Mouse (Mus musculus) ES-E14 (cell line): Measurements from ENCODE around the gene Nubp2.

Experiments used
- HCFC1 ChIP-seq: IDR thresholded peaks from 2 replicates; pipeline ENCODE4 v1.6.1; 2012; ENCODE audit warnings: low read length, inconsistent platforms, borderline replicate concordance; ENCODE audit not compliant: insufficient read depth
- MAFK ChIP-seq: IDR thresholded peaks from 2 replicates; pipeline ENCODE4 v1.6.1; 2014; ENCODE audit warnings: mild to moderate bottlenecking, low read depth, low read length, inconsistent platforms; ENCODE audit not compliant: insufficient read depth

DNA sequence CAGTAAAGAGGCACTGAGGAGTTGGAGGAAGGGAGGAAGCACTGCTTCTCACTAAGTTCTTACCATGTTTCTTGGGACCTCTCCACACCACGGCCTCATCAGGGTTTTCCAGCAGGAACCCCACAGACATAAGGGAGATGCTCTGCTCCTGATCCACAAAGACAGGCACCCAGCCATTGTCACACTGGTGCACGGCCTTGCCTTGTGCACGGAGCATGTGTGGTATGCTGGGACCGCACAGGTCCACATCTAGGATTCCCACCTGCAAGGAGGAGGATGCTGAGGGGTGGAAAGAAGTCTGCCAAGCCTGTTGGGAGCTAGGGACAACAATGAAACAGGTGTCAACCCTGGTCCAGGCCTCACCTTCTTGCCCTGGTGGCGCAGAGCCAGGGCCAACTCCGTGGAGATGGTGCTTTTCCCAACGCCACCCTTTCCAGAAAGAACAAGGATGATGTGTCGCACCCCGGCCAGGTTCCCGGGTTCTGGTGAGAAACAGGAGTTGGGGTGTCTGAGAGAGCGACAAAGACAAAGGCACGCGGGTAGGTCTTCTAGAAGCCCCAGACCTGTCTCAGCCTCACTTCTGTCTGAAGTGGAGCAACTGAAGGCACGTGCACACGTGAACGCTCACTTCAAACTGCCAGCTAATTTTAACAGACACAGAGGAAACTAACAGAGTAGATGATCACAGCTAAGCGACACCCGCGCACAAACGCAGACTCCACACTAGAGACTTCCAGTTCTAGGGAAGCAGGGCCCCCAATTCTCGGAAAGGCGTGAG is 604 bp downstream of the Nubp2 start:
- no peak for TF ChIP-seq MAFK
- TF ChIP-seq HCFC1: no peak
